Mouse (Mus musculus) embryonic facial prominence, embryonic 11.5 days (tissue): ENCODE data around the gene Rprd1b. TPM values are rescaled to one million over a fixed set of nuclear protein-coding genes. Genes with fewer than 3 reads are reported as not detected.
"Not testable (repeated sequence)": the region's sequence is repeated elsewhere in the genome, so short reads cannot be mapped to it uniquely, and the experiment has no call there.

Experiments
- ATAC-seq: fragments of 200-750 bp; cut with Nextera tagmentation; replicated peaks from 2 replicates; pipeline ENCODE4 v1.8.0; 2017; ENCODE audit warnings: low read depth; ENCODE audit not compliant: insufficient number of reproducible peaks, low FRiP score, low TSS enrichment
- DNase-seq: peaks from one replicate; pipeline ENCODE4 v3.0.0-alpha.2; 2015; ENCODE audit warnings: low spot score
- H3K27ac ChIP-seq: fragments of 300-500 bp; sonication (generic); replicated peaks from 2 replicates; pipeline ENCODE4 v1.5.1; 2014; ENCODE audit warnings: mild to moderate bottlenecking, low read depth, low read length, control low read depth
- H3K27me3 ChIP-seq: fragments of 300-500 bp; sonication (generic); 2 replicates; pipeline ENCODE4 v1.6.1; 2014; ENCODE audit warnings: mild to moderate bottlenecking, low read length, moderate library complexity, mixed read lengths; ENCODE audit not compliant: control insufficient read depth, insufficient read depth
- H3K36me3 ChIP-seq: fragments of 300-500 bp; sonication (generic); replicated peaks from 2 replicates; pipeline ENCODE4 v1.6.1; 2014; ENCODE audit warnings: low read depth, mild to moderate bottlenecking, low read length, moderate library complexity, mixed read lengths; ENCODE audit not compliant: control insufficient read depth, insufficient read depth
- H3K4me1 ChIP-seq: fragments of 300-500 bp; sonication (generic); 2 replicates; pipeline ENCODE4 v1.6.1; 2014; ENCODE audit warnings: low read length, mixed read lengths; ENCODE audit not compliant: control insufficient read depth, insufficient read depth
- H3K4me2 ChIP-seq: fragments of 300-500 bp; sonication (generic); 2 replicates; pipeline ENCODE4 v1.6.1; 2014; ENCODE audit warnings: low read depth, mild to moderate bottlenecking, control low read depth, low read length, moderate library complexity
- H3K4me3 ChIP-seq: fragments of 300-500 bp; sonication (generic); 2 replicates; pipeline ENCODE4 v1.5.1; 2014; ENCODE audit warnings: low read depth, low read length, control low read depth
- H3K9ac ChIP-seq: fragments of 300-500 bp; sonication (generic); replicated peaks from 2 replicates; pipeline ENCODE4 v1.6.1; 2014; ENCODE audit warnings: mild to moderate bottlenecking, control low read depth, low read length
- H3K9me3 ChIP-seq: fragments of 300-500 bp; sonication (generic); replicated peaks from 2 replicates; pipeline ENCODE4 v1.6.1; 2016; ENCODE audit warnings: mild to moderate bottlenecking, low read length, inconsistent platforms, mixed read lengths; ENCODE audit not compliant: control insufficient read depth
- WGBS: fragments of 180-500 bp; shearing (Covaris S2); extraction: QIAGEN DNeasy Blood & Tissue Kit; methylation state at CpG from one replicate; pipeline ENCODE4 v1.1.7; 2014; 5-methylcytosine and 5-hydroxymethylcytosine counted together
- polyA plus RNA-seq: library from polyadenylated mRNA; unstranded; fragments of >200 nt; fragmentation: Nextera tagmentation; extraction: Ambion mirVana; gene quantifications from 2 replicates; pipeline ENCODE4 v1.2.1, GENCODE M21; 2014

Rprd1b gene
- polyA plus RNA-seq, 1 experiment from 2014 or later: 62.7 TPM

GRCm38 (mm10) chr2:158043504-158043903, 15.2 kb downstream of the Rprd1b start:
- Histone ChIP-seq H3K4me1 (no peaks in the 10 kb centered on the region), H3K36me3 (peaks cover 2% of the 10 kb centered on the region), H3K27me3 (no peaks in the 10 kb centered on the region), H3K4me2 (no peak overlapping the region), H3K9ac (no peak overlapping the region), H3K27ac (no peak overlapping the region), H3K4me3 (no peak overlapping the region), H3K9me3 (no peaks in the 10 kb centered on the region)
- no peak for ATAC-seq
- 91% methylated on average over 8 of the region's 8 CpGs for WGBS
- no peak for DNase-seq

GRCm38 (mm10) chr2:158046186-158046585, 17.9 kb downstream of the Rprd1b start:
- Histone ChIP-seq H3K4me1 (no peaks in the 10 kb centered on the region), H3K36me3 (peaks cover 6% of the 10 kb centered on the region), H3K9ac (no peak overlapping the region), H3K27ac (no peak overlapping the region), H3K9me3 (no peaks in the 10 kb centered on the region), H3K4me2 (no peak overlapping the region), H3K4me3 (no peak overlapping the region), H3K27me3 (no peaks in the 10 kb centered on the region)
- 81% methylated on average over 4 of the region's 4 CpGs for WGBS
- no peak for DNase-seq
- ATAC-seq: no peak

GRCm38 (mm10) chr2:158047903-158048302, 19.6 kb downstream of the Rprd1b start:
- Histone ChIP-seq H3K4me1 (no peaks in the 10 kb centered on the region), H3K4me2 (no peak overlapping the region), H3K36me3 (peaks cover 6% of the 10 kb centered on the region), H3K27me3 (no peaks in the 10 kb centered on the region), H3K4me3 (no peak overlapping the region), H3K27ac (no peak overlapping the region), H3K9me3 (no peaks in the 10 kb centered on the region), H3K9ac (no peak overlapping the region)
- WGBS: 70% methylated on average over 3 of the region's 3 CpGs
- DNase-seq (peak; percentile 73), ATAC-seq (no peak)

- Histone ChIP-seq H3K4me2 (no peak overlapping the region), H3K4me3 (no peak overlapping the region), H3K9ac (no peak overlapping the region), H3K27ac (no peak overlapping the region), H3K27me3 (no peaks in the 10 kb centered on the region), H3K4me1 (no peaks in the 10 kb centered on the region), H3K36me3 (peaks cover 4% of the 10 kb centered on the region), H3K9me3 (no peaks in the 10 kb centered on the region)
- DNase-seq (no peak), ATAC-seq (no peak)
- WGBS: 91% methylated on average over 1 of the region's 1 CpGs
Measured at GRCm38 (mm10) chr2:158048718-158049117, 20.4 kb downstream of the Rprd1b start.

- Histone ChIP-seq H3K9ac (no peak overlapping the region), H3K36me3 (peaks cover 4% of the 10 kb centered on the region), H3K4me1 (no peaks in the 10 kb centered on the region), H3K4me2 (no peak overlapping the region), H3K4me3 (no peak overlapping the region), H3K27ac (no peak overlapping the region), H3K27me3 (no peaks in the 10 kb centered on the region), H3K9me3 (no peaks in the 10 kb centered on the region)
- no peak for DNase-seq
- ATAC-seq: no peak
- WGBS: 94% methylated on average over 8 of the region's 8 CpGs
Measured at GRCm38 (mm10) chr2:158050116-158050515, 21.8 kb downstream of the Rprd1b start.

GRCm38 (mm10) chr2:158054596-158054995, 26.3 kb downstream of the Rprd1b start:
- DNase-seq (no peak), ATAC-seq (no peak)
- no peaks in the 10 kb centered on the region for H3K9me3 ChIP-seq
- H3K36me3 ChIP-seq: peaks cover 4% of the 10 kb centered on the region
- H3K4me1 ChIP-seq: no peaks in the 10 kb centered on the region
- H3K4me3 ChIP-seq: no peak overlapping the region
- H3K27ac ChIP-seq: no peak overlapping the region
- H3K27me3 ChIP-seq: no peaks in the 10 kb centered on the region
- WGBS: 94% methylated on average over 3 of the region's 3 CpGs
- no peak overlapping the region for H3K9ac ChIP-seq
- H3K4me2 ChIP-seq: no peak overlapping the region

- H3K36me3 ChIP-seq, H3K9me3 ChIP-seq, H3K27ac ChIP-seq, H3K27me3 ChIP-seq, H3K4me3 ChIP-seq, DNase-seq, H3K4me2 ChIP-seq, H3K9ac ChIP-seq, H3K4me1 ChIP-seq, ATAC-seq: not testable (repeated sequence)
- 93% methylated on average over 8 of the region's 8 CpGs for WGBS
Measured at GRCm38 (mm10) chr2:158055383-158055782, 27.1 kb downstream of the Rprd1b start.

GRCm38 (mm10) chr2:158057030-158057429, 28.7 kb downstream of the Rprd1b start:
- H3K4me2 ChIP-seq: no peak overlapping the region
- H3K36me3 ChIP-seq: no peaks in the 10 kb centered on the region; the same call in 1 of the 2 replicates
- H3K9me3 ChIP-seq: no peaks in the 10 kb centered on the region
- no peak overlapping the region for H3K9ac ChIP-seq
- 88% methylated on average over 3 of the region's 3 CpGs for WGBS
- no peak overlapping the region for H3K27ac ChIP-seq
- no peaks in the 10 kb centered on the region for H3K27me3 ChIP-seq
- ATAC-seq (no peak), DNase-seq (no peak)
- H3K4me3 ChIP-seq: no peak overlapping the region
- no peaks in the 10 kb centered on the region for H3K4me1 ChIP-seq
